Mouse (Mus musculus): ENCODE results near the gene Gnb1l. TPM values are rescaled to one million over a fixed set of nuclear protein-coding genes. Genes with fewer than 3 reads are reported as not detected.

The Gnb1l gene
- total and polyA plus RNA-seq, 2 experiments from 2014 or later = 9.6 to 18.0 TPM

DNA sequence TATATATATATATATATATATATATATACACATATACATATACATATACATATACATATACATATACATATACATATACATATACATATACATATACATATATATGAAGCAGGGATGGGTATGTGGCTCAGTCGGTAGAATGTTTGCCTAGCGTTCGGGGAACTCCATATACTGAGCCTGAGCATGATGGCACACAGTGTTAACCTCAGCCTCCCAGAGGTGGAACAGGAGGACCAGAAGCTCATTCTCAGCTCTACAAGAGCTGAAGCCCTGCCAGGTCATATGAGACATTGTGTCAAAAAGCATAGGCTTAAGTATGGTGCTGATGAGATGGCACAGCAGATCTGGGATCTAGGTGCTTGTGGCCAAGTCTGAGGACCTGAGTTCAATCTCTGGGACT, 8.2 kb upstream of the Gnb1l start:
- no peaks in the 10 kb centered on the region for H3K36me3 ChIP-seq (ENCODE audit: insufficient read depth, low read length)
- WGBS = 98% methylated on average over 3 of the region's 3 CpGs
- no peak overlapping the region for H3K4me3 ChIP-seq (ENCODE audit: low read length)
- H3K9me3 ChIP-seq (ENCODE audit: low read length) = no peaks in the 10 kb centered on the region
- H3K9ac ChIP-seq (replicated peaks; ENCODE audit: low read length) = no peak overlapping the region
- no peaks in the 10 kb centered on the region for H3K27me3 ChIP-seq (ENCODE audit: insufficient read depth, low read length)
- H3K4me1 ChIP-seq (ENCODE audit: insufficient read depth, low read length) = no peaks in the 10 kb centered on the region
- no peak for TF ChIP-seq CTCF (IDR thresholded peaks at IDR 0.05; ENCODE audit: low read depth)
- H3K4me2 ChIP-seq (ENCODE audit: low read depth, low read length) = no peak overlapping the region
- no peak overlapping the region for H3K27ac ChIP-seq
- DNase-seq (ENCODE audit: low spot score) (no peak), ATAC-seq (no peak)

DNA sequence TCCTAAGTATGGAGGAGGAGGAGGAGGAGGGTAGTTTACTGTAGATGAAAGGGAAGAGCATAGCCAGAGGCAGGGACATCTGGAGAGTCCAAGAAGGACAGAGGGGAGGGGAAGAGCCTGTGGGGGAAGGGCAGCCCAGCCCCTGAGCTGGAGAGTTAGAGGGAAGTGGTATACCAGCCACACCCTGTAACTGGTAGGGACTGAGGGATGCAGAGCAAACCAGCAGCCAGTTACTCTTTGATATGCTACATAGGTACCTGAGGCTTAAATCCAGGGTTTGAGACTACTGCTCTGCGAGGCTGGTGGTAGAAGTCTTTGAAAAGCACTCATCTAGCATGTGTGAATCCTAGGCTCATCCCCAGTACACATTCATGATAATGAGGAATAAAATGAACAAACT, 7.6 kb upstream of the Gnb1l start:
- Histone ChIP-seq H3K4me1 (ENCODE audit: insufficient read depth, low read length) (no peaks in the 10 kb centered on the region), H3K36me3 (ENCODE audit: insufficient read depth, low read length) (no peaks in the 10 kb centered on the region), H3K4me2 (ENCODE audit: low read depth, low read length) (no peak overlapping the region), H3K27me3 (ENCODE audit: insufficient read depth, low read length) (no peaks in the 10 kb centered on the region), H3K9me3 (ENCODE audit: low read length) (no peaks in the 10 kb centered on the region), H3K9ac (replicated peaks; ENCODE audit: low read length) (no peak overlapping the region), H3K27ac (no peak overlapping the region), H3K4me3 (ENCODE audit: low read length) (no peak overlapping the region)
- TF ChIP-seq CTCF (IDR thresholded peaks at IDR 0.05; ENCODE audit: low read depth) = no peak
- DNase-seq (ENCODE audit: low spot score) = no peak
- 56% methylated on average over 1 of the region's 1 CpGs for WGBS
- ATAC-seq = no peak

DNA sequence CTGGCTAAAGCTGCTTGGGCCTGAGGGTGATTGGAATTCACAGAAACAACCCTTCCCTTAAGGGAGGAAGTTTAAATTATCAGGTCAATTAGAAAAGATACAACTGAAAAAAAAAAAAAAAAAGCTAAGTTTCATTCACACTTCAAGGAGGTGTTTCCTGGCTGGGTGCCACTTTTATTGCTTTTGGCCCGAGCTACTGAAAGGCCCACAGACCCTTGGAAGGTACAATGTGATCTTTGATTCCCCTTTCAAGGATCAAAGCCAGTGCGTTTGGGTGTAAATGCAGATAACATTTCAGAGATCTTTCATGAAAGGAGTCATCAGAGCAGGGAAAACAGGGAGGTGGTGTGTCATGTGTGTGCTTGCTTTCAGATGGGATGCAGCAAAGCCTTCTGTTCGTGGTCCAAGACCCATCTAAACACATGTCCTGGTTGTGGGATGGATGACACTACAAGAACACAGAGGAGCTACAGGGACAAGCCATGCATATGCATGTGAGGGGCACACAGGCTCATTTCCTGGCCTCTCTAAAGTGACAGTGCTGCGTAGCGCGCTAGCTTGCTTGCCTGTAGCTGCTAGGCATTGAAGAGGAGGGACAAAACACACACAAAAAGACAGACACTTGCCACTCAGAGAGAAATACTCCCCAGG, 523 bp upstream of the Gnb1l start:
- peak overlapping the region; percentile 92 for H3K27ac ChIP-seq
- DNase-seq (ENCODE audit: low spot score) (no peak), ATAC-seq (peak; percentile 74; the same call in 1 of the 2 replicates)
- TF ChIP-seq CTCF (IDR thresholded peaks at IDR 0.05; ENCODE audit: low read depth) = no peak
- H3K9me3 ChIP-seq (ENCODE audit: low read length) = no peaks in the 10 kb centered on the region
- peak overlapping the region; percentile 91 for H3K4me2 ChIP-seq (ENCODE audit: low read depth, low read length)
- no peaks in the 10 kb centered on the region for H3K27me3 ChIP-seq (ENCODE audit: insufficient read depth, low read length)
- peak overlapping the region; percentile 85 for H3K9ac ChIP-seq (replicated peaks; ENCODE audit: low read length)
- H3K36me3 ChIP-seq (ENCODE audit: insufficient read depth, low read length) = peaks cover 13% of the 10 kb centered on the region; the same call in 1 of the 2 replicates
- peaks cover 14% of the 10 kb centered on the region for H3K4me1 ChIP-seq (ENCODE audit: insufficient read depth, low read length)
- 4% methylated on average over 6 of the region's 6 CpGs for WGBS
- H3K4me3 ChIP-seq (ENCODE audit: low read length) = peak overlapping the region; percentile 77

DNA sequence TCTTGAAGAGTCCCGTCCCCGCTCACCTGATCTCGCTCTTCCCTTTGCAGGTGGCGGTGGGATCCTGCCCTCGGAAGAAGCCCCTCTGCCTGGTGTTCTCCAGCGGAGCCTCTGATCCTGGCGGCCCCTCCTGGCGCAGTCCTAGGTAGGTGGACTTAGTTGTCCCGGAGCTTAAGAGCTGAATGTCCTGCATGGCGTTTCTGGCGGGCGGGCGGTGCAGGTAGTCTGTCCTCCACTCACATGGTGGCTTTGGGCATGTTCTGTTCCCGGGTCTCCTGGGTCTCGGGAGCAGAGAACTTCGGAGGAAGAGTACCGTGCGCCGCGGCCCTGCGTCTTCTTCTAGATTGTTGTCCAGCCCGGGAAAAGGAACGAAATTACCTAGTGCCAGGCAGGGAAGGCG, 483 bp downstream of the Gnb1l start:
- no peaks in the 10 kb centered on the region for H3K27me3 ChIP-seq (ENCODE audit: insufficient read depth, low read length)
- TF ChIP-seq CTCF (IDR thresholded peaks at IDR 0.05; ENCODE audit: low read depth) = no peak
- H3K4me1 ChIP-seq (ENCODE audit: insufficient read depth, low read length) = peaks cover 14% of the 10 kb centered on the region
- peak overlapping the region; percentile 91 for H3K4me2 ChIP-seq (ENCODE audit: low read depth, low read length)
- under 1% methylated on average over 24 of the region's 24 CpGs for WGBS
- peak overlapping the region; percentile 85 for H3K9ac ChIP-seq (replicated peaks; ENCODE audit: low read length)
- peaks cover 13% of the 10 kb centered on the region; the same call in 1 of the 2 replicates for H3K36me3 ChIP-seq (ENCODE audit: insufficient read depth, low read length)
- ATAC-seq (no peak), DNase-seq (ENCODE audit: low spot score) (no peak)
- no peaks in the 10 kb centered on the region for H3K9me3 ChIP-seq (ENCODE audit: low read length)
- H3K27ac ChIP-seq = peak overlapping the region; percentile 92
- peak overlapping the region; percentile 77 for H3K4me3 ChIP-seq (ENCODE audit: low read length)

DNA sequence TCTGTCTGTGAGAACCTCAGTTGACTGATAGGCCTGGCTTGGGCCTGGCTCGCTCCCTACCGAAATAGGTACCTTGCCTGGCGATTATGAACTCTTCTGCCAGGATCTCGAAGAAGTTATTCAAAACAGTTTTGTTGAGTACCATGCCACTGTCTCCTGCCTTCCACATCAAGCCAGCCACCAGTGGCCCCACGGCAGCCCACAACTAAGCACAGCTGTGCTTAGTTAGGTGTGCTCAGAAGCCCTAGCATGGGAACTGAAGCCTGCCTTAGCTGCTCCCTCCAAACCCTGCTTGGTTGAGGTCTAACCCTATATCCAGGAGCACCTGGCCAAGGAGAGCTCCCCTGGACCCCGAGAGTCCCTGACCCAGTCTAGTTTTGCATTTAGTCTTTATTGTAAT, 3.0 kb downstream of the Gnb1l start:
- WGBS = 95% methylated on average over 6 of the region's 6 CpGs
- TF ChIP-seq CTCF (IDR thresholded peaks at IDR 0.05; ENCODE audit: low read depth) = no peak
- Histone ChIP-seq H3K9me3 (ENCODE audit: low read length) (no peaks in the 10 kb centered on the region), H3K4me1 (ENCODE audit: insufficient read depth, low read length) (peaks cover 14% of the 10 kb centered on the region), H3K4me3 (ENCODE audit: low read length) (no peak overlapping the region), H3K9ac (replicated peaks; ENCODE audit: low read length) (no peak overlapping the region), H3K4me2 (ENCODE audit: low read depth, low read length) (no peak overlapping the region), H3K27me3 (ENCODE audit: insufficient read depth, low read length) (no peaks in the 10 kb centered on the region), H3K36me3 (ENCODE audit: insufficient read depth, low read length) (peaks cover 13% of the 10 kb centered on the region; the same call in 1 of the 2 replicates), H3K27ac (no peak overlapping the region)
- no peak for ATAC-seq
- no peak for DNase-seq (ENCODE audit: low spot score)

DNA sequence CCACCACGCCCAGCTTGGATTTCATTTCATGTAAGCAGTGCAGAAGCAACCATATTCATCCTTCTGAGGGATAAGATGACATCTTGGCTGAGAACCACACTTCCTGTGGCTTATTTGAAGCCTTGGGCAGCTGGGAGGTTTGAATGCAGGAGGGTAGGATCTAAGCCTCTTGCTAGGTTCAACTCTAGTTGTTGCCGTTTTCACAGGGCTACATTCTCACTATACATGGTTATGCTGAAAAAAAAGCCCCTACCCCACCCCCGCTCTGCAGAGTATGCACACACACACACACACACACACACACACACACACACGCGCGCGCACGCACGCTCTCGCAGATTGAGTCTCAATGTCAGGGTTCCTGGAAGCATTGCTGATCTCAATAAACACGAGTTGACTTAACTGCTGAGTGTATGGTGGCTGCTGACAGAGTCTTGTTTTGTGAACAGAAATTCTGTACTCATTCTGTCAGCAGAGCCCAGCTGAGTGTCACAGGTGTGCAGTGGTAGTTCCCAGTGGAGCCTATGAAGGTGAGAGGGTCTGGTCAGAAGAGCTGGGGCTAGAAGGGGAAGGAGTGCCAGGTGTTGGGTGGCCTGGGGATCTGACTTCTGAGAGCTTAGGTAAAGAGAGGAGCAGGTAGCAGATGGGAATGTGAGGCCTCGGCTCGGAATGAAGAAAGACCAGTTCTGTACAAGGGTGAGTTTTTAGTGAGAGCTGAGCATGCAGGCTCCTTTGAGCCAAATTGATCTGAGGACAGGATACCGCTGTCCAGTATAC, 5.2 kb downstream of the Gnb1l start:
- no peak for TF ChIP-seq CTCF (IDR thresholded peaks at IDR 0.05; ENCODE audit: low read depth)
- Histone ChIP-seq H3K4me3 (ENCODE audit: low read length) (no peak overlapping the region), H3K4me2 (ENCODE audit: low read depth, low read length) (no peak overlapping the region), H3K36me3 (ENCODE audit: insufficient read depth, low read length) (peaks cover 13% of the 10 kb centered on the region; the same call in 1 of the 2 replicates), H3K9me3 (ENCODE audit: low read length) (no peaks in the 10 kb centered on the region), H3K4me1 (ENCODE audit: insufficient read depth, low read length) (peaks cover 6% of the 10 kb centered on the region), H3K27ac (no peak overlapping the region), H3K27me3 (ENCODE audit: insufficient read depth, low read length) (no peaks in the 10 kb centered on the region), H3K9ac (replicated peaks; ENCODE audit: low read length) (no peak overlapping the region)
- ATAC-seq (no peak), DNase-seq (ENCODE audit: low spot score) (no peak)
- 93% methylated on average over 14 of the region's 14 CpGs for WGBS
